Mouse (Mus musculus) telencephalon, adult 2 months (tissue): ENCODE results near the gene Hist1h2ag.

Experiments
- DNase-seq: peaks from one replicate; pipeline ENCODE4 v3.0.0-alpha.2; 2011; ENCODE audit warnings: low read depth, low spot score

Hist1h2ag gene

DNA sequence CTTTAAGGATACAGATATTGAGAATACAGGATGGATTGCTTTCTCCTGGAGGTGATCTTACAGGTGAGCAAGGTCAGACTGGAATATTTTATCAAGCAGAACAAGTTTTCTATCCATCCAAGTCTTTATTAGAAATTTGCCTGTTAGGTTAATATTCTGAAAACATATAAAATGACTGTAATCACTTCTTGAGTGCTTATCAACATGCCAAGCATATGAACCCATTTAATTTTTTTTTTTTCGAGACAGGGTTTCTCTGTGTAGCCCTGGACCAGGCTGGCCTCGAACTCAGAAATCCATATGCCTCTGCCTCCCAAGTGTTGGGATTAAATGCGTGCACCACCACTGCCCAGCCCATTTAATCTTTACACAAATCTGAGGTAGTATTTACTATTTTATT is 5.8 kb downstream of the Hist1h2ag start:
- DNase-seq = no peak

- DNase-seq = no peak
Observed at GRCm38 (mm10) chr13:22036149-22036956, 6.4 kb downstream of the Hist1h2ag start.

DNA sequence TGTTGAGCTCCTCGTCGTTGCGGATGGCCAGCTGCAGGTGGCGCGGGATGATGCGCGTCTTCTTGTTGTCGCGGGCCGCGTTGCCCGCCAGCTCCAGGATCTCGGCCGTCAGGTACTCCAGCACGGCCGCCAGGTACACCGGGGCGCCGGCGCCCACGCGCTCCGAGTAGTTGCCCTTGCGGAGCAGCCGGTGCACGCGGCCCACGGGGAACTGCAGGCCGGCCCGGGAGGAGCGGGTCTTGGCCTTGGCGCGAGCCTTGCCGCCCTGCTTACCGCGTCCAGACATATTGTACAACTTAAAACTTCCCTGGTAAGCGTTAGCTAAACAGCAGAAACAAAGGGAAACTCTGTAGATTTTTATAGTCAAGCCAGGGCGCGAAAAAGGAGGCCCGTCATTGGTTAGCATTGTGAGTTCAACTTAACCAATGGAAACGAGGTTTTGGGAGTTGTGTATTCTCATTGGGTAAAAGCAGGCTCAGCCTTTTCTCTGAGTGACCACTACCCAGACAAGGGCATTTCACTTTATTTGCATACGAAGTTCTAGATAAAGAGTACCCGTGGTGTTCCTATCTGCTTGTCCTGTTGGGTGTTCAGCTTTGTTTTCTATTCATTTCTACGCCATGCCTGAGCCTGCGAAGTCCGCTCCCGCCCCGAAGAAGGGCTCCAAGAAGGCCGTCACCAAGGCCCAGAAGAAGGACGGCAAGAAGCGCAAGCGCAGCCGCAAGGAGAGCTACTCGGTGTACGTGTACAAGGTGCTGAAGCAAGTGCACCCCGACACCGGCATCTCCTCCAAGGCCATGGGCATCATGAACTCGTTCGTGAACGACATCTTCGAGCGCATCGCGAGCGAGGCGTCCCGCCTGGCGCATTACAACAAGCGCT is 7.2 kb downstream of the Hist1h2ag start, which contains the start of the genes Hist1h2ah and Hist1h2bk:
Hist1h2ah (minus strand) TSS at position 302 of the 882 bp plus-strand sequence.
Hist1h2bk (plus strand) TSS at position 604 of the 882 bp plus-strand sequence.
- DNase-seq = peak; percentile 96

DNA sequence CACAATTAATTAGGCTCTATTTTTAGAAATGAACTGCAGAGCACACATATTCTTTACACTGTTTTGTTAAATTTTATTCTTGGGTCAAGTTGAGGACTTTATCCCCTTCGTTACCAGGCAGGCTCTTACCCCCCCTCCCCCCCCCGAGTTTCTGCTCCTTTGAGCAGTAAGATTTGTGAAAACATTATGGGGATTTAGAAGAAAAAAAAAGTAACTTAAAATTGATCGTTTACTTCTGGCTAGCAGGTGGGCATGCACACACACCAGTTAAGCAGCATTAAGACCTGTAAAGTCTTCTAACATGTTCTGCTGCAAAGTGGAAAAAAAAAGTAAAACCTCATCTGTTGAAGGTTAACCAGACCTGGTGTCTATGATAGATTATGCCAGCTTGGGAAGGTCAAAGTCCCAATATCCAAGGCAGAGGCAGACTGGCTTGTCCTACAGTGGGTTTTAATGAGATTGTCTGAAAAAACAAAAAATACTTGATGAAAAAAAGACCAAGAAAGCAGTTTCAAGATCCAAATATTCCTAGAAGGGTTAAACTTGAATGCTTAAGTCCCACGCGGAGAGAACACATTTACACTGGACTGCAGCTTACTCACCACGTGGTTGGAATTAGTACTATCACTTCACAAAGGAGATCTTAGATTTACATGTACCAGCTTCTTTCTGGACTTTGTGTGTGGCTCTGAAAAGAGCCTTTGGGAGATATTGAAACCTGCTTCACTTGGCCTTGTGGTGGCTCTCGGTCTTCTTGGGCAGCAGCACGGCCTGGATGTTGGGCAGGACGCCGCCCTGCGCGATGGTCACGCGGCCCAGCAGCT is 8.1 kb downstream of the Hist1h2ag start:
- DNase-seq = no peak

- no peak for DNase-seq
Observed at GRCm38 (mm10) chr13:22033741-22034442, 8.9 kb downstream of the Hist1h2ag start.

DNA sequence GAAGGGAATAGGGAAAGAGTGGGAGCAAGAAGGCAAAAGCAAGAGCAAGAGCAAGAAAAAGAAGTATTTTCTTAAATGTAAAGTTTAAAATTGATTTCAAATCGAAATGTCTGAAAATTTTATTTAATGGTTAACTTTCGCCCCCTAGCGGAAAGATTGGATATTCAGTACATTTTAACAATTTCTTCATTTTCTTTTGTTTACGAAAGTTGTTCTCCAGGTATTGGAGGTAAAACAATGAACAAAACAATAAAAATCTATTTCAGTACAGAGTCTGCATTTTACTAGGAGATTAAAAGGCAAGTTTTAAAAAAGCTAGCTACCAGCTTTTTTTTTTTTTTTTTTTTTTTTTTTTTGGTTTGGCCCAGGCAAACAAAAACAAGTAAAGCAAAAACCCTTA is 12.3 kb downstream of the Hist1h2ag start:
- DNase-seq = no peak

- no peak for DNase-seq
Observed at GRCm38 (mm10) chr13:22029928-22030327, 12.8 kb downstream of the Hist1h2ag start.

GRCm38 (mm10) chr13:22028673-22029460 is 13.9 kb downstream of the Hist1h2ag start:
- no peak for DNase-seq

GRCm38 (mm10) chr13:22026058-22027031 is 16.4 kb downstream of the Hist1h2ag start:
- no peak for DNase-seq

DNA sequence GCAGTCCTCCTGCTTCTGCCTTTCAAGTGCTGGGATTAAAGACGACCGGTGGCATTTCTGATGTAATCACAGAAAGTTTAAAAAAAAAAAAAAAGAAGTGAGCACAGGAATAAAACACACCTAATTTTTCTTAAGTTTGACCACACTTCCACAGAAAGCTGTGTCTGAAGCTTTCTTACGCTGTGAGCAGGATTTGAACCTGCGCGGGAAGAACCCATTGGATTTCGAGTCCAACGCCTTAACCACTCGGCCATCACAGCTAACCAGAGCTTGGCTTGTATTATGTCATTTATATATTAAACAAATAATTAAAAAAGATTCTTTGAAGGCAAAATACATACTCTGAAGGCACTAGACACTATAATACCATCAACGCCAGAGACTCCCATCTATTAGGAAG is 20.5 kb downstream of the Hist1h2ag start:
- DNase-seq = no peak

DNA sequence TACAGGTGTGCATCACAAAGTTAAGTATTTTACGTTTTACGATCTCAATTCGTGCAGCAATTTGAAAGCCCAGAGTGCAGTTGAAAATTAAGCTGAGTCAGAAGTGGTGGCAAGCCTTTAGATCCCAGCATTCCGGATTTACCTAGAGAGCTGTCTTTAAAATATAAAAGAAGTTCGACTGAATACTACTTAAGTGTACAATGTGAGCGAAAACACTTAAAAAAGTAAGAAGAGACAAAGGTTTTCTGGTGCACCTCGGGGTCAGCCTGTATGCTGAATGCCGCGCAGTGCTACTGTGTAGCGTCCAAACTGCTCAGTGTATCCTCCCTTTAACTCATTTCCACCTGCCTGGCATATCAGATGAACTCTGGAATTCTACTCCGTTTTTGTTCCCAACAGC is 21.2 kb downstream of the Hist1h2ag start:
- no peak for DNase-seq

- no peak for DNase-seq
Observed at GRCm38 (mm10) chr13:22020901-22021339, 21.8 kb downstream of the Hist1h2ag start.

- DNase-seq = no peak
Observed at GRCm38 (mm10) chr13:22019934-22020835, 22.6 kb downstream of the Hist1h2ag start.

GRCm38 (mm10) chr13:22015479-22016450 is 27.0 kb downstream of the Hist1h2ag start:
- DNase-seq = no peak

GRCm38 (mm10) chr13:22014411-22014845 is 28.3 kb downstream of the Hist1h2ag start:
- no peak for DNase-seq

- no peak for DNase-seq
Observed at GRCm38 (mm10) chr13:22013716-22014115, 29.0 kb downstream of the Hist1h2ag start.

GRCm38 (mm10) chr13:22009642-22010041 is 33.1 kb downstream of the Hist1h2ag start, which contains the start of gene Prss16:
TSS of gene Prss16 (minus strand) at chr13:22009742.
- no peak for DNase-seq
